Mouse (Mus musculus) hindbrain, embryonic 10.5 days (tissue): ENCODE measurements around the gene 9830107B12Rik. TPM values are rescaled to one million over a fixed set of nuclear protein-coding genes. Genes with fewer than 3 reads are reported as not detected.

Source experiments
- DNase-seq: peaks from one replicate; pipeline ENCODE4 v3.0.0-alpha.2; 2017; ENCODE audit warnings: low spot score
- H3K27ac ChIP-seq: fragments of 300-500 bp; sonication (generic); 2 replicates; pipeline ENCODE4 v1.5.1; 2016; ENCODE audit warnings: mild to moderate bottlenecking, moderate library complexity
- H3K27me3 ChIP-seq: fragments of 300-500 bp; sonication (generic); 2 replicates; pipeline ENCODE4 v1.6.1; 2016; ENCODE audit warnings: mild to moderate bottlenecking; ENCODE audit not compliant: poor library complexity, insufficient read depth, severe bottlenecking
- H3K36me3 ChIP-seq: fragments of 300-500 bp; sonication (generic); 2 replicates; pipeline ENCODE4 v1.6.1; 2016; ENCODE audit warnings: mild to moderate bottlenecking, moderate library complexity
- H3K4me1 ChIP-seq: fragments of 300-500 bp; sonication (generic); replicated peaks from 2 replicates; pipeline ENCODE4 v1.6.1; 2016; ENCODE audit warnings: mild to moderate bottlenecking
- H3K4me3 ChIP-seq: fragments of 300-500 bp; sonication (generic); 2 replicates; pipeline ENCODE4 v1.5.1; 2016; ENCODE audit warnings: mild to moderate bottlenecking, moderate library complexity
- H3K9me3 ChIP-seq: fragments of 300-500 bp; sonication (generic); 2 replicates; pipeline ENCODE4 v1.6.1; 2016; ENCODE audit warnings: mild to moderate bottlenecking, moderate library complexity
- WGBS: fragments of 180-500 bp; shearing (Covaris S2); methylation state at CpG from one replicate; pipeline ENCODE4 v1.1.7; 2016; 5-methylcytosine and 5-hydroxymethylcytosine counted together
- polyA plus RNA-seq: library from polyadenylated mRNA; unstranded; fragments of >200 nt; fragmentation: Nextera tagmentation; extraction: Ambion mirVana; gene quantifications from 2 replicates; pipeline ENCODE4 v1.2.1, GENCODE M21; 2016

Gene 9830107B12Rik
- polyA plus RNA-seq, 1 experiment from 2014 or later: not detected

GRCm38 (mm10) chr17:48089019-48089418 lies 57.0 kb downstream of the 9830107B12Rik start, which contains the start of gene 1700067P10Rik:
Gene 1700067P10Rik (plus strand): TSS chr17:48089319.
- H3K27me3 ChIP-seq: peaks cover 15% of the 10 kb centered on the region
- H3K9me3 ChIP-seq: peaks cover 7% of the 10 kb centered on the region; the same call in 1 of the 2 replicates
- H3K27ac ChIP-seq: 0 out of 2 replicates have a peak within 1 kb of the TSS, but pooled peaks have one; percentile 45
- H3K4me1 ChIP-seq: peaks cover 15% of the 10 kb centered on the region; the same call in 1 of the 2 replicates
- no peak for DNase-seq
- no peaks in the 10 kb centered on the region for H3K36me3 ChIP-seq
- no peak within 1 kb of the TSS for H3K4me3 ChIP-seq

GRCm38 (mm10) chr17:48080626-48081025 lies 65.4 kb downstream of the 9830107B12Rik start:
- Histone ChIP-seq H3K9me3 (no peaks in the 10 kb centered on the region), H3K36me3 (no peaks in the 10 kb centered on the region), H3K4me1 (peaks cover 9% of the 10 kb centered on the region; the same call in 1 of the 2 replicates), H3K27ac (no peak overlapping the region), H3K27me3 (no peaks in the 10 kb centered on the region), H3K4me3 (no peak overlapping the region)
- DNase-seq: no peak
- WGBS: 55% methylated on average over 3 of the region's 3 CpGs

Other genes starting within 250 kb of the 9830107B12Rik start
- 25.1 and 29.4 TPM in 2 replicates for gene Foxp4, start 221.6 kb downstream of the 9830107B12Rik start, polyA plus RNA-seq
- not detected in 2 replicates for gene 1700122O11Rik, start 108.0 kb downstream of the 9830107B12Rik start, polyA plus RNA-seq
- 0.14 and 0.20 TPM in 2 replicates for gene 1700067P10Rik, start 56.9 kb downstream of the 9830107B12Rik start, polyA plus RNA-seq
- not detected in 2 replicates for gene A530064D06Rik, start 21.0 kb upstream of the 9830107B12Rik start, polyA plus RNA-seq
- 0.06 TPM in 1 of 2 replicates, not detected in the other for gene Trem1, start 86.5 kb upstream of the 9830107B12Rik start, polyA plus RNA-seq
- gene Trem3, start 101.5 kb upstream of the 9830107B12Rik start, polyA plus RNA-seq: not detected in 2 replicates
- gene Treml4, start 118.0 kb upstream of the 9830107B12Rik start, polyA plus RNA-seq: not detected in 2 replicates
- 0.30 and 0.47 TPM in 2 replicates for gene Treml2, start 153.2 kb upstream of the 9830107B12Rik start, polyA plus RNA-seq
- 0.10 and 0.15 TPM in 2 replicates for gene B430306N03Rik, start 169.9 kb upstream of the 9830107B12Rik start, polyA plus RNA-seq
- gene Trem2, start 200.1 kb upstream of the 9830107B12Rik start, polyA plus RNA-seq: 1.2 and 3.5 TPM in 2 replicates
- 1.8 and 2.5 TPM in 2 replicates for gene Treml1, start 213.6 kb upstream of the 9830107B12Rik start, polyA plus RNA-seq